Mouse (Mus musculus) liver, embryonic 18 days (tissue): Measurements from ENCODE around the gene Rnf144a. TPM values are rescaled to one million over a fixed set of nuclear protein-coding genes. Genes with fewer than 3 reads are reported as not detected.

Experiments used
- polyA plus RNA-seq: library from polyadenylated mRNA; depleted of rRNA; stranded (reverse); fragments of >200 nt; gene quantifications from 2 replicates; pipeline ENCODE4 v1.2.3, GENCODE M21; 2012; rRNA removed

Gene Rnf144a
- 2.0 and 2.2 TPM in 2 replicates for polyA plus RNA-seq

DNA sequence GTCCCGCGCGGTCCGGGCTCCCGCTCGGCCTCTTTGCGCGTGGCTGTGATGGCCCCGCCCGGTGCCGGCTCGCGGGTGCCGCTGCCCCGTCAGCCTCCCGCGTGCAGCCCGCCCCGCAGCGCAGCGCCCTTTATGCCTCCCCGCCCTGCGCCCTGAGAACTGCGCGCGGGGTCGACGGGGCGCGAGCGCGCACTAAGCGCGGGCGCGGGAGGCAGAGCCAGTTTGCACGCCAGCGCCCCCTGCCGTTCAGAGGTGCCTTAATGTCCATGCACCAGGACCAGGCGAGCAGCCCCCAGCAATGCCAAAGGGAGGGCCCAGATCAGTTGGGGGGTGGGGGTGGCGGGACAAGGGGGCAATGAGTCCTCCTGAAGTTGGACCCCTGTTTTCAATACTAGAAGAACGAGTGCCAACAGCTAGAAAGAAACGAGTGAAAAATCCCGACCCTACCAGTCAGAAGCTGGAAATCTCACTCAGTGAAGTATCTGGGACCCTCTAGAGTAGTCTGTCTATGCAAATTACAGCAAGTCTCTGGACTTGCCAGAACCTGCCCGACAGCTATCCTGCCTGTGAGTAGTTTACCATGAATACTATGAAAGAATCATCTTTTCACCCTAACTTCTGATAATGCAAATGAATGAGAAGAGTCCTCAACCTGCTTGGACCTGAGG, at the start of gene Rnf144a:
Gene Rnf144a, minus strand, starts transcription at position 151 of the 668 bp plus-strand sequence.

DNA sequence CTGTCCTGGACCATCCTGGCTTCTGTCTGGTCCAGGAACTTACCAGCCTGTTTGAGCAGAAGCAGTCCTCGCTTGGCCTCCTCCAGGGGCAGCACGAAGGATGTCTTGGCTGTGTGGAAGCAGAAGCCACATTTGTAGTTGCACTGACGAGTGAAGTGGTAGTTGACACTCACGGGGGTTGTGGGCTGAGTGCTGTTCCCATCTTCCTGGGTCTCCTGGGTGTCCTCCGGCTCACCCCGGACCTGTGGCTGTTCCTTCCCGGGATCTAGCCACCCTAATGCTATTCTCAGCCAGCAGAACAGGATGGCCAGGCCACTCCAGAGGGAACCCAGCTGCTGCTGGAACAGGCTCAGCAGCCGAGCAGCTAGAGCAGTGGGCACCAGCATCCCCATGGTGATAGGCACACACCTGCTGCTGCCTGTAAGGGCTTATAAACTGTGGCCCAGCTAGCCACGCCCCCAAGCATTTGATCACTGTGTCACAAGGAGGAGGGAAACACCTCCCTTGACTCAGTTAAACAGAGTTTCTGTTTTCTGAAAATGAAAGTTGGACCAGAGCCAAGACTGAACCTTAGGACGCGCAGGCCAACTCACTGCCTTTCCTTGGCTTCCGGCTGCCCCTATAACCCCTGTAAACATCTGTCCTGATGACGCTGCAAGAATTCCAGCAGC, 41.1 kb upstream of the Rnf144a start, which contains the start of gene Rsad2:
Gene Rsad2, minus strand, starts transcription at position 425 of the 671 bp plus-strand sequence.

Other genes starting within 250 kb of the Rnf144a start
- gene Rsad2, start 41.2 kb upstream of the Rnf144a start, polyA plus RNA-seq = 33.3 and 59.7 TPM in 2 replicates
- gene Cmpk2, start 54.0 kb upstream of the Rnf144a start, polyA plus RNA-seq = 12.5 and 13.8 TPM in 2 replicates